Mouse (Mus musculus) v-Abl transformed pro-B cells (cell line): Measurements from ENCODE around the gene Sar1b.

Source experiments
- in situ Hi-C, 2 experiments: fragments of 400-800 bp; cut with MboI; formaldehyde crosslinking; loops; one replicate each; pipeline ENCODE4 v1.15.1; 2025; ENCODE audit not compliant: unreplicated experiment in 2 of 2

Sar1b gene

DNA sequence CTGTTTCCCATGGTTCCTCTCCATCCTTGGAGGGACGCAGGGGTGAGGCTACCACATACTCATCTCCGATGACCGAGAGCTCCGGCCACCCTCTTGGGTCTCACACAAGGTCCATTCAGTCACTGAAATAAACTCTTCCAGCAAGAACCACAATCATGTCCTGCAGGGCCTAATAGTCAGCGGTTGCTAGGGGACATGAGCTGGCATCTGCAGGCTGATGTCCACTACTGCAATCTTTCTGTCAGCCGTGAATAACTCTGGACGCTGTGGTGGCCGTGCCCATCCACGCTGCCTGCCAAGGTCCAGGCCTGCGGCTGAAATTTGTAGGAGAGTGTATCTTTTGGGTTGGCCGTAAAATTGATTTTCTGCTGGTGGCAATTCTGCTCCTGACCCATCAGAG is 59.8 kb downstream of the Sar1b start:
- in situ Hi-C loops: loop anchor here (5.0 to 25.0 kb wide), 4 partner anchors 149 to 522 kb away; no protein-coding TSS in a partner anchor

- in situ Hi-C loops: loop anchor here (5.0 to 25.0 kb wide), 4 partner anchors 148 to 521 kb away; no protein-coding TSS in a partner anchor
Measured at GRCm38 (mm10) chr11:51823963-51824753, 60.7 kb downstream of the Sar1b start.

- in situ Hi-C loops: loop anchor here (5.0 to 25.0 kb wide), 4 partner anchors 147 to 520 kb away; no protein-coding TSS in a partner anchor
Measured at GRCm38 (mm10) chr11:51824867-51825424, 61.5 kb downstream of the Sar1b start.

GRCm38 (mm10) chr11:51831962-51832909 is 68.7 kb downstream of the Sar1b start:
- in situ Hi-C loops: no loop called here

DNA sequence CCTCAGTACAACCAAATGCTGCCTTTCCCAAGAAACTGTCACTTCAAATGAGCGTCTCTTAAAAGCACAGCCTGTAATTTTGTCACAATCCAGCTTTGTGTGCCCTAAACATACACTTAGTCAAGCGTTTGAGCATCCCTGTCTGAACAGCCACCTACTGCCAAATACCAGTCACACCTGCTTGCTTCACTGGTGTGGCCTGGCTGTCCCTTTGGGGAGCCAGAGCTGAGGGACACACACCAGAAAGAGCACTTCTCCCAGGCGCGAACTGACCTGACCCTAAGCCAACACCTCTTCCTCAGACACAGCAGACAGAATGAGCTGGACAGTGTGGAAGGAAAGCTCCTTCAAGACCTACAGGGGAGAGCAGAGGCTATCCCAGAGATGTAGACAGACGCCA is 69.5 kb downstream of the Sar1b start:
- in situ Hi-C loops: no loop called here

- in situ Hi-C loops: no loop called here
Measured at GRCm38 (mm10) chr11:51833393-51834066, 70.0 kb downstream of the Sar1b start.

- in situ Hi-C loops: no loop called here
Measured at GRCm38 (mm10) chr11:51834067-51834411, 70.6 kb downstream of the Sar1b start.

DNA sequence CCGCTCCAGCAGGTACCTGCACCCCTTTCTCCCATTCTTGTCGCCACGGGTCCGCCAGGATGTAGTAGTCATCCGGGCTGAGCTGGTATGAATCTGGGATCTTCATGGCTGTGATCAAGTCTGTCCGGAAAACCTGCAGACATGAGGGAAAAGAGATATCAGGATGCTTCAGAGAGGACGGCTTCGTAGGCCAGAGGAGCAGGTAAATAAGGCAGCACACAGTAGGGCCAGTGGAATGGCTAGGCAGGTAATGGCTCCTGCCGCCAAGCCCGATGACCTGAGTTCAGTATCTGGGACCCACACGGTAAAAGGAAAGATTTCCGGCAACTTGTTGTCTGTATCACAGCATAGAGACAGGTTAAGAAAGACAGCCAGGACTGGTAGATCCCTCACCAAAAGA is 72.1 kb downstream of the Sar1b start:
- in situ Hi-C loops: no loop called here

DNA sequence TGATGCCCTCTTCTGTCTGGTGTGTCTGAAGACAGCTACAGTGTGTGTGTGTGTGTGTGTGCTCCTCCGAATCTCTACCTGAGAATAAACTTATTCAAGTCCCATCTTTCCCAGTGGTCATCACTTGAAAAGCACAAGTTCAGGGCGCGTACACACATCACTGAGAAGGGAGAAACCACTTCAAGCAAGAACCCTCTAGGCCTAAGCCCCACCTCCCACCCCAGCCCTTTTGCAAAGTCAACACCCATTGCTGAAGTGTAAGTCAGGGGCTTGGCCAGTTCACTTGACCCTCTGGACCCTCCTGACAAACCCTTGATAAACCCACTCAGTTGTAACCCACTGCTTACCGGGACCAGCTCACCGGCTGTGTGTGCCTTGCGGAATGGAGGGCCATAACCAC is 73.0 kb downstream of the Sar1b start:
- in situ Hi-C loops: no loop called here

GRCm38 (mm10) chr11:51837164-51838153 is 74.0 kb downstream of the Sar1b start:
- in situ Hi-C loops: no loop called here

DNA sequence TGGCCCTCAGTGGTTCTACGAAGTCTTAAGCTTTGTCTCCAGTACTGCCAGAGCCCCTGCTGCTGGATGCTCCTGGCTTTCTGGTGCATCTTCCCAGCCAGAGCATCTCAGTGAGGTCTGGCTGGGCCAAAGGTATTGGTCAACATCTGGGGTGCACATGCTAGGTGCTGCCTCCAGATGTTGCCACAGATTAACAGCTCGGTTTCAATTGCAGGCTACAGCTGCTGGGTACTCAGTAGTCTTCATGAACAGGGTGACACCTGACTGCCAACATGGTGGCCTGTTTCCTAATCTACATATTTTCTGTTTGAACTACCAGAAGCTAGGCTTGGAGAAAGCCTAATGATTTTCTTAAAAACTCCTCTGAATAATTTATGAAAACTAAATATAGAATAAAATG is 75.6 kb downstream of the Sar1b start:
- in situ Hi-C loops: no loop called here

- in situ Hi-C loops: no loop called here
Measured at GRCm38 (mm10) chr11:51839973-51840372, 76.5 kb downstream of the Sar1b start.

DNA sequence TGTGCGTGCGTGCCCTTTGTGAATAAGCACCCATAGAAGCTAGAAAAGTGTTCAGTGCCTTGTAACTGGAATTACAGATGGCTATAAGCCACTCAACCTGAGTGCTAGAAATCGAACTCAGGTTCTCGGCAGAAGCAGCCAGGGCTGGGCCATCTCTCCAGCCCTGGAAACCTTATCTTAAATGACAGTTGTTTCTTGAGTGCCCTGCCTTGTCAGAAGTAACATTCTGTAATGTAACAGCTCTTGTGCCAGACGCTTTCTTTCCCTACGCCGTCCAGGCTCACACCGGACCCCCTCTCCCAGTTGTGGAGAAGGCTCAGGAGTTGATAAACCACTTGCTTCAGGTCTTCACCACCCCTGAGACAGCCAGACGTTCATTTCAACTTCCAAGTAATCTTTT is 77.2 kb downstream of the Sar1b start:
- in situ Hi-C loops: no loop called here

- in situ Hi-C loops: no loop called here
Measured at GRCm38 (mm10) chr11:51841149-51841548, 77.7 kb downstream of the Sar1b start.
